Mouse (Mus musculus) midbrain, embryonic 11.5 days (tissue): Measurements from ENCODE around the gene Frmpd1. TPM values are rescaled to one million over a fixed set of nuclear protein-coding genes. Genes with fewer than 3 reads are reported as not detected.

Experiments used
- ATAC-seq: fragments of 200-750 bp; cut with Nextera tagmentation; 2 replicates; pipeline ENCODE4 v1.8.0; 2017; ENCODE audit warnings: moderate TSS enrichment, moderate library complexity; ENCODE audit not compliant: low FRiP score
- DNase-seq: peaks from one replicate; pipeline ENCODE4 v3.0.0; 2015; ENCODE audit warnings: low spot score; ENCODE audit errors: missing footprints
- H3K27ac ChIP-seq: fragments of 300-500 bp; sonication (generic); 2 replicates; pipeline ENCODE4 v1.5.1; 2014; ENCODE audit warnings: low read depth, low read length
- H3K27me3 ChIP-seq: fragments of 300-500 bp; sonication (generic); 2 replicates; pipeline ENCODE4 v1.6.1; 2014; ENCODE audit warnings: mild to moderate bottlenecking, low read length, moderate library complexity, mixed read lengths; ENCODE audit not compliant: control insufficient read depth, insufficient read depth
- H3K36me3 ChIP-seq: fragments of 300-500 bp; sonication (generic); 2 replicates; pipeline ENCODE4 v1.6.1; 2014; ENCODE audit warnings: mild to moderate bottlenecking, low read length, moderate library complexity, mixed read lengths; ENCODE audit not compliant: control insufficient read depth, insufficient read depth
- H3K4me1 ChIP-seq: fragments of 300-500 bp; sonication (generic); 2 replicates; pipeline ENCODE4 v1.6.1; 2014; ENCODE audit warnings: low read length; ENCODE audit not compliant: control insufficient read depth, insufficient read depth
- H3K4me2 ChIP-seq: fragments of 300-500 bp; sonication (generic); 2 replicates; pipeline ENCODE4 v1.6.1; 2014; ENCODE audit warnings: mild to moderate bottlenecking, moderate library complexity
- H3K4me3 ChIP-seq: fragments of 300-500 bp; sonication (generic); 2 replicates; pipeline ENCODE4 v1.5.1; 2014; ENCODE audit warnings: low read depth, low read length
- H3K9ac ChIP-seq: fragments of 300-500 bp; sonication (generic); 2 replicates; pipeline ENCODE4 v1.6.1; 2014; ENCODE audit warnings: low read length
- H3K9me3 ChIP-seq: fragments of 300-500 bp; sonication (generic); 2 replicates; pipeline ENCODE4 v1.6.1; 2016; ENCODE audit warnings: low read length; ENCODE audit not compliant: control insufficient read depth
- WGBS: fragments of 180-500 bp; shearing (Covaris S2); extraction: QIAGEN DNeasy Blood & Tissue Kit; methylation state at CpG from one replicate; pipeline ENCODE4 v1.1.7; 2014; 5-methylcytosine and 5-hydroxymethylcytosine counted together
- polyA plus RNA-seq: library from polyadenylated mRNA; unstranded; fragments of >200 nt; fragmentation: Nextera tagmentation; extraction: Ambion mirVana; gene quantifications from 2 replicates; pipeline ENCODE4 v1.2.1, GENCODE M21; 2014

The Frmpd1 gene
- polyA plus RNA-seq, 1 experiment from 2014 or later = 1.3 TPM

DNA sequence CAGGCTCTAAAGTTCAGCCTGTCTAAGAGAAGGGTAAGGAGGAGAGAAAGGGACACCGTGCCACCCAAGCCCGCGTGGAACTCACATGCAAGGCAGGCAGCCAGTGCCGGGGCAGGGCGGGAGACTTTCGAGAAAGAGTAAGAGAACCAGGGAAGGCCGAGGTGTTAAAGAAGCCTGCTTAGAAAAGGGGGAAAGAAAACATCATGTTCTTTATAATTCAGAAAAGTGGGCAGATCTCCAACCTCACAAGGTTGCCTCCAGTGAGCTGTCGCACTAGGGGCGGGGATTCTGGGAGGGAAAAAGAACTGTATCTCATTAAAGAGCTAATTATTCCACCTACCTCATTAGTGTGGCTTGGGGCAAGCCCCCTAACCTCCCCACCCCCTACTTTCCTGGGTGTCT, 68.2 kb downstream of the Frmpd1 start:
- WGBS = 61% methylated on average over 9 of the region's 9 CpGs
- DNase-seq = peak; percentile 83
- no peak overlapping the region for H3K4me2 ChIP-seq

DNA sequence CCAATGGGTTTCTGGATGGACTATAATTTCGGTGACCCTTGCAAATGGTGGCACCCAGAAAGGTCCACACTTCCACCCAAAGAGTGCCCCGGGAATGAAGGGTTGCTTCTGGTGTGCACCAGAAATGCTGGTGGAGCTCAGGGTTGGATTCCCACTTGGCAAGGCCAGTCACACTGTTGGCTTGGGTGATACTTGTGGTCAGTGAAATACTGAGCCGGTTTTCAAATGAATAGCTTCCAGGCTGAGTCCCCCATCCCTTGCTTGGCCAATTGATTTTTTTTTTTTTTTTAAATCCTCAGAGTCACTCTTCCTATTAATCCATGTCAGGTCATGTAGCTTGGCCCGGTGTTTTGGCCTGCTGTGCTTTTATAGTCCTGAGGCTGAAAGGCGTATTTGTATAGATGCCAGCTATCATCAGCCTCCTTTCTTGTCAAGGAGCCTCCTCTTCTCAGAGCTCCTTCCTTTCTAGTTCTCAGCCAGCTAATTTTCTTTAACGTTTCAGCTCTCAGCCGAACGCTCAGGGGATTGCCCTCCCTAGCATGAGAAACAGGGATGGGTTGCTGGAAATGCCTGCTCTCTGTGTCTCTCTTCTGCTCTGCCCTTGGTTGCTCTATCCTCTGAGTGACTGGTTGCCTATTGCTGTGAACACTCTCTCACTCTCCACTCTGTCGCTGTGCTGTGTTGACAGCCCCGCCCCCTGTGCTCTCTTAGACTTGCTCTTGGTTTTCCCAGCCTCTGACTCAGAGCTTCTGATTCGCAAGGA, 69.3 kb downstream of the Frmpd1 start:
- Histone ChIP-seq H3K4me1 (peaks cover 11% of the 10 kb centered on the region), H3K9ac (no peak overlapping the region), H3K9me3 (no peaks in the 10 kb centered on the region), H3K27ac (no peak overlapping the region), H3K4me2 (no peak overlapping the region), H3K27me3 (no peaks in the 10 kb centered on the region), H3K36me3 (no peaks in the 10 kb centered on the region), H3K4me3 (no peak overlapping the region)
- peak; percentile 80 for DNase-seq
- 31% methylated on average over 11 of the region's 11 CpGs for WGBS
- no peak for ATAC-seq

More for the DNA sequence above, 68.2 kb downstream of the Frmpd1 start:
- ATAC-seq = no peak
- Histone ChIP-seq H3K27ac (no peak overlapping the region), H3K27me3 (no peaks in the 10 kb centered on the region), H3K36me3 (no peaks in the 10 kb centered on the region), H3K9ac (no peak overlapping the region), H3K4me3 (no peak overlapping the region), H3K9me3 (no peaks in the 10 kb centered on the region), H3K4me1 (peaks cover 11% of the 10 kb centered on the region)

DNA sequence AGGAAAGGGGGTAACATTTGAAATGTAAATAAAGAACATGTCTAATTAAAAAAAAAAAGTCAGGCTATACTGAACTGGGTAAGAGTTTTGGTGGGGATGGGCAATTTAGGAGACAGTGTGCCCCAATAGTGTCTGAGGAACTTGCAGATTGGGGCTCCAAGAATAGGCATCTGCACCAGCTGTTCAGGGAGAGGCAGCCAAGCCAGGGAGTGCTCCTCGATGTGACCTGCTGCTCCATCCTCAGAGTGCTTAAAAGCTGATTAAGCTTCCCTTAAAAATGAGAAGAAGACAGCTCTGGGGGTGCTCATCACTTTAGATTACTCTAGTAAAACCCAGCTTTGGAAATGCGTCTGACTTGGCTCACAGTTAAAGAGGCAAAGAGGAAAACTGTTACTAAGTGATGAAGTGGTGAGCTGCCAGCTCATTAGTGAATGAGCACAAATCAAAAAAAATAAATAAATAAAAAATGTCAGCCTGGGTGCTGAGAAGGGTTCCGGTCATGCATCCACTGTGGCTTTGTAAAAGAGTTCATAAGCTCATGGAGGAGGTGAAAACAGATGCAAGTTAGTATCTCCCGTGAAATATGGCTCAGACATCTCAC, 74.7 kb downstream of the Frmpd1 start:
- no peak overlapping the region for H3K9ac ChIP-seq
- H3K36me3 ChIP-seq = no peaks in the 10 kb centered on the region
- H3K27ac ChIP-seq = no peak overlapping the region
- WGBS = 64% methylated on average over 4 of the region's 4 CpGs
- no peak overlapping the region for H3K4me2 ChIP-seq
- H3K9me3 ChIP-seq = no peaks in the 10 kb centered on the region
- no peaks in the 10 kb centered on the region for H3K27me3 ChIP-seq
- ATAC-seq = no peak
- peak; percentile 33 for DNase-seq
- peaks cover 5% of the 10 kb centered on the region; the same call in 1 of the 2 replicates for H3K4me1 ChIP-seq
- no peak overlapping the region for H3K4me3 ChIP-seq

DNA sequence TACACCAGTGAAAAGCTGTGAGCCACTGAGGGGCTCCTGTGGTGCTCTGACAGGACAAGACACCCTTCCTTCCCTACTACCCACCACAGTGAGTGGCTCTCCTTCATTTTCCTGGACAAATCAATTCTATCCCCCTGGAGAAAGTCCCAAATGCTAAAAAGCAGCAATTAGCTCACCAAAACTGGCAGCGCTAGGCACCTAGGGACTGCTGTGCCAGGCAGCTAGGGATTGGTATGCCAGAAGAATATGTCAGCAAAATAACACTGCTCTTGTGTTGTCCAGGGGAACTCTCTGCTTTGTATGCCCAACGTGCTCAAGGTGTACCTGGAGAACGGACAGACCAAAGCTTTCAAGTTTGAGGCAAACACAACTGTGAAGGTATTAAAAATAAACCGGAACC, 76.9 kb downstream of the Frmpd1 start:
- Histone ChIP-seq H3K9me3 (no peaks in the 10 kb centered on the region), H3K36me3 (no peaks in the 10 kb centered on the region), H3K4me1 (no peaks in the 10 kb centered on the region), H3K4me3 (no peak overlapping the region), H3K4me2 (no peak overlapping the region), H3K27ac (no peak overlapping the region), H3K9ac (no peak overlapping the region), H3K27me3 (no peaks in the 10 kb centered on the region)
- ATAC-seq (no peak), DNase-seq (no peak)
- WGBS = 91% methylated on average over 4 of the region's 4 CpGs

DNA sequence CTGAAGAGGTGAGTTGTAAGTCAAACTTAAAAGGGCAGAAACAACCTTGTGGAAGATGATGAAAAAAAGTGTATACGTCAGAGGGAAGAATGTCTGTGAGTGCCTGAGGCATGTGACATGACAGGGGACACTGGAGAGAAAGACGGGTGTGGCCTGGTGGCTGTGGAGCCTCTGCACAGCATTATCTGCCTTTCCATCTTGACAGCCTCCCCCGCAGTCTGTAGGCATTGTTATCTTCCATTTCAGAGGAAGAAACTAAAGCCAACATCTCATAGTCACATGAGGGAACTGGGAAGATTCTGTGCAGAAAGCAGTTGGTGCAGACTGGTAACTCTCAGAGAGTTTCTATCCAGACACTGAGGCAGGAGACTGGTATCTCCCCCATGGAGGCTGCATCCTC, 83.2 kb downstream of the Frmpd1 start:
- no peak for ATAC-seq
- no peak overlapping the region for H3K4me3 ChIP-seq
- H3K9me3 ChIP-seq = no peaks in the 10 kb centered on the region
- no peaks in the 10 kb centered on the region for H3K36me3 ChIP-seq
- no peak overlapping the region for H3K4me2 ChIP-seq
- WGBS = 83% methylated on average over 3 of the region's 3 CpGs
- no peak overlapping the region for H3K9ac ChIP-seq
- no peak overlapping the region for H3K27ac ChIP-seq
- no peaks in the 10 kb centered on the region for H3K27me3 ChIP-seq
- no peak for DNase-seq
- no peaks in the 10 kb centered on the region for H3K4me1 ChIP-seq

DNA sequence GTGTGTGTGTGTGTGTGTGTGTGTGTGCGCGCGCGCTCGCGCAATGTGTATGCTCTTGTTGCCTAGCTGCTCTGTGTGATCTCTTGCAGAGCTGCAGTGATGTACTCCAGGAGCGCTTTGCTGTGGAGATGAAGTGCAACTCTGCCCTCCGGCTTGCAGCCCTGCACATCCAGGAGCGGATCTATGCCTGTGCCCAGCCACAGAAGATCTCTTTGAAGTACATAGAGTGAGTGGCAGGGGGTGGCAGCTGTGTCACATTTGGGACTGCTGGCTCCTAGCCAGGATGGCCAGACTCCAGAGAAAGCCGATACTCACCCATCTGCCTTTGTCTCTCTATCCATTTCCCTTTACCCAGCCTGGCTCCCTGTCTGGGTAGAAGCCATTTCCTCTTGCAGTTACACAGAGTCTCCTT, 86.4 kb downstream of the Frmpd1 start:
- no peak overlapping the region for H3K4me3 ChIP-seq
- H3K27ac ChIP-seq = no peak overlapping the region
- H3K36me3 ChIP-seq = no peaks in the 10 kb centered on the region
- 90% methylated on average over 10 of the region's 10 CpGs for WGBS
- H3K4me2 ChIP-seq = no peak overlapping the region
- ATAC-seq (no peak), DNase-seq (no peak)
- H3K27me3 ChIP-seq = no peaks in the 10 kb centered on the region
- H3K4me1 ChIP-seq = no peaks in the 10 kb centered on the region
- H3K9me3 ChIP-seq = no peaks in the 10 kb centered on the region
- no peak overlapping the region for H3K9ac ChIP-seq

DNA sequence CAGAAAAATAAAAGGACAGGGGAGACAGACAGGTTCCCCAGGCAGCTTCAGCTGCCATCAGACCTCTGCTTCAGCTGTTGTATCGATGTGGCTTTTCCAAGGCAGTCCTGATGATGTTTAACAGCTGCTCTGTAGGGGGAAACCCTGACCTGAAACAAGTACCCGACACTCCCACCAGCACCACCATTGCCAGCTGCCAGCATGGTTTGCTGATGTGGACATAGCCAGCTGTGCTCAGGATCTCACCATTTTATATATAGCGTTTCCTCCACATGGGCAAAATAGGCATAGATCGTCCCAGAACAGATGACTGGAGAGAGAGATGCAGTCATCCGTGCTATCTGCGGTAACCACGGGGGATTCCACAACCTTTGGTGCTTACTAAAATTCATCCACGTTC, 91.1 kb downstream of the Frmpd1 start:
- Histone ChIP-seq H3K4me1 (no peaks in the 10 kb centered on the region), H3K4me2 (no peak overlapping the region), H3K27ac (no peak overlapping the region), H3K27me3 (no peaks in the 10 kb centered on the region), H3K9me3 (no peaks in the 10 kb centered on the region), H3K9ac (no peak overlapping the region), H3K4me3 (no peak overlapping the region), H3K36me3 (no peaks in the 10 kb centered on the region)
- DNase-seq = peak; percentile 23
- no peak for ATAC-seq
- WGBS = 86% methylated on average over 8 of the region's 8 CpGs

DNA sequence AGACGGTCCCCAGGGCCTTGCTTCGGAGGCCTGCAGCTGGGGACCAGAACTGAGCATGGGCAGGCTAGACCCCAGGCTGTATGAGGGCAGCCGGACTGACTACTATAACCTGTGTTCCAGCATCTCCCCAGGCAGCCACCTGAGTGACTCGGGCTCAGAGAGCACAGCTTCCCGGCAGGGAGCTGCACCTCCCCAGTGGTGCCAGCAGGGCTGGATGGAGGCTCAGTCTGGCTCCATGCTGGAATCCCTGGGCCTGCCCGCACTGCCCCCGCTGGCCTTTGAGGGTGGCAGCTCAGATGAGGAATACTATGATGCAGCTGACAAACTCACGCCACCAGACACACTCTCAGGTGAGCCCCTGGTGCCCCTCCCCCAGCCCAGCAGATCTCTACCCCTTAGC, 94.6 kb downstream of the Frmpd1 start:
- no peak overlapping the region for H3K27ac ChIP-seq
- no peaks in the 10 kb centered on the region for H3K9me3 ChIP-seq
- H3K9ac ChIP-seq = no peak overlapping the region
- WGBS = 69% methylated on average over 8 of the region's 8 CpGs
- no peak overlapping the region for H3K4me2 ChIP-seq
- H3K4me1 ChIP-seq = no peaks in the 10 kb centered on the region
- ATAC-seq (no peak), DNase-seq (peak; percentile 79)
- no peaks in the 10 kb centered on the region for H3K36me3 ChIP-seq
- H3K4me3 ChIP-seq = no peak overlapping the region
- no peaks in the 10 kb centered on the region for H3K27me3 ChIP-seq

DNA sequence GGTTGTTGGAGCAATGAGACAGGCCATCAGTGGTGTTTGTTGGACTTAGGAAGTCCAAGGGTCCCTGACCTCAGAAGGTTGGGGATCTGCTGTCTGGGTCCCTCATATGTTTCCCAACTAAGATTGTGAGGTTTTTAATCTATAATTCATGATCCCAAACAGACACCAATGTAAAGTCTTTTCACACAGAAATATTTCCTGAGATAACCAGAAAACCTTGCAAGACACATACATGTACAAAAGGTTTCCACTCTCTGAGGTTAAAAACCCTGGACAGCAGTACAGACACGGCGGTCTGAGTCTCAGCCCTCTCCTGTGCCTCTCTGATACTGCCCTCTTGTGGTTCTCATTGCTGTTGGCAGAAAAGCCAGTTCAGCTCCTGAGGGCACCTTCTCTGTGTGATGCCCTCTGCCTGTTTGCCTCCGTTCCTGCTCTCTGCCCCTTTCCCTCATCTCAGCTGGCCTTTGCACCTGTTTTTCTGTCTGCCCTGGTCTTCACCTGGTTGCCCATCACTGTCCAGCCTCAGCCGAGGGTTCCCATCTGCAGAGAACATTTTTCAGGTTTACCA, 95.4 kb downstream of the Frmpd1 start:
- no peaks in the 10 kb centered on the region for H3K27me3 ChIP-seq
- ATAC-seq (peak; percentile 57; the same call in 1 of the 2 replicates), DNase-seq (peak; percentile 91)
- no peaks in the 10 kb centered on the region for H3K36me3 ChIP-seq
- H3K4me2 ChIP-seq = no peak overlapping the region
- H3K27ac ChIP-seq = no peak overlapping the region
- no peak overlapping the region for H3K4me3 ChIP-seq
- H3K9me3 ChIP-seq = no peaks in the 10 kb centered on the region
- 26% methylated on average over 4 of the region's 4 CpGs for WGBS
- H3K9ac ChIP-seq = no peak overlapping the region
- H3K4me1 ChIP-seq = no peaks in the 10 kb centered on the region
